Mouse (Mus musculus) liver, adult 2 months (tissue): Measurements from ENCODE around the gene Brpf1.

Source experiments
- CTCF ChIP-seq: fragments of 200-500 bp; IDR thresholded peaks from 2 replicates; pipeline ENCODE4 v1.5.1; 2011; ENCODE audit warnings: low read depth, low read length, control low read depth
- POLR2A ChIP-seq: fragments of 200-500 bp; IDR thresholded peaks from 2 replicates; pipeline ENCODE4 v1.6.1; 2011; ENCODE audit warnings: low read length, control low read depth; ENCODE audit not compliant: insufficient read depth; ENCODE audit errors: extremely low read depth

DNA sequence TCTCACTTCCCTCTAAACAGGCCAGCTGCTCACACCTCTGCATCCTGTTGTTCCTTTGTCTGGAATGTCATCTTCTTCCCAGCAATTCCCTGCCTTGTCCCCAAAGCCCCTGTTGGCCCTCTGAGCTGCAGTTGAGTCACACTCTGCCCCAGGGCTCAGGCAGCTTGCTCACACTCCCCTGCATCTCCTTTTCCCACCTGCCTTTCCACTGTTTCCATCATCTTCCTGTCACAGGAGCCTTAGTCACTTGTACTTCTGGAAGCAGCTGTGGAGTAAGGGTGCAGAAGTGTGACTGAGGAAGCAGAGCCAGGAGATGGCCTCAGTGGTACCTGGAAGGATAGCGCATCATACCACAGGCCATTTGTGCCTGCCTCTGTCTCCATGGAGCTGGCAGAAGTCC, 55.3 kb downstream of the Brpf1 start:
- TF ChIP-seq CTCF (no peak), POLR2A (no peak)
